Mouse (Mus musculus) cerebellum, adult 8-10 months (tissue): ENCODE results near the gene Ank3.

Source experiments
- DNase-seq: peaks from one replicate; pipeline ENCODE4 v3.0.0; 2022

Ank3 gene

GRCm38 (mm10) chr10:69630802-69631388 lies 232.3 kb downstream of the Ank3 start:
- DNase-seq, result no peak

- no peak for DNase-seq
Observed at GRCm38 (mm10) chr10:69632885-69633284, 234.3 kb downstream of the Ank3 start.

DNA sequence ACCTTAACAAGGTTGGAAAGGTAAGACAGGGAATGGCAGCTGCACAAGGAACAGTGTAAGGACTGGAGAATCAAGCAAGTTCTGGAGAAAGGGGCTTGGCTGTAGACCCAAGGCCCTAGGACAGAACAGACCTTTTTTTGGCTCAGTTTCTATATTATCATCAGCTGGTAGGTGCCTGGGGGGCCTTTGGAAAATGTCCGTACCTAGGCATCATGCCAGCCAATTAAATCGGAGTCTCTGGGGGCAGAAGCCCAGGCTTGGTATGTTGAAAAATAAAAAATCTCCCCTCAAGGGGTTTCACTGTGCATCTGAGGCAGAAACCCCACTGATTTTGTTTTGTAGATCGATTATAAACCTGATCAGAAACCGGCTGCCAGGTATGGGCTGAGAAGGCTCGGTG lies 236.3 kb downstream of the Ank3 start:
- no peak for DNase-seq

GRCm38 (mm10) chr10:69635910-69636656 lies 237.5 kb downstream of the Ank3 start:
- no peak for DNase-seq

DNA sequence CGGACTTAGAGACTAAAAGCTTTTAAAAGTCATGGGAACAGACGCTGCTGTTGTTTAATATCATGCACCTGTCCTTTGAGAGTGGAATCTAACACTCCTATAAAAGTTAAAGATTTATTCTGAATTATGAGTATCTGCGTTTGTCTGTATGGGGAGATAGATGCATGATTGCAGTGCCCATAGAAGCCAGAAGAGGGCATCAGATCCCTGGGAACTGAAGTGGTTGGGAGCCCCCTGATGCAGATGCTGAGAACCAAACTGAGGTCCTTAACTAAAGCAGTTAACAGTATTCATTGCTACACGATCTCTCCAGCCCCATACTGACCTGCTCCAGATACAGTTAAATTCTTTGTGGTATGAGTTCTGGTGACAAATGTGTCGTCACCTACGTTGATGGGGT lies 240.6 kb downstream of the Ank3 start:
- no peak for DNase-seq

DNA sequence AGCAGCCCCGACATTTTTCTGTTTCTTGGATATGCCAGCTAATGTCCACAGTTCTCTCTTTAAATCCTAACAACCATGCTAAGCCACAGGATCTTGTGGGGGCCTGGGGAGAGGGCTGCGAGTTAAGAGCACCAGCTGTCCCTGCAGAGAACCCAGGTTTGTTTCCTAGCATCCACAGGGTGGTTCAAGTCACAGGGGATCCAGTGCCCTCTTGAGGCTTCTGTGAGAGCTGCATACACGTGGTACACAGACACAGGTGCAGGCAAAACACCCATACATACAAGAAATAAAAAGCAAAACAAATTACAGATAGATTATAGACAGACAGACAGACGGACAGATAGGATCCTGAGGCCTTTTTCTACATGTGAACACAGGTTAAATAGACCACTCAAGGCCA lies 242.0 kb downstream of the Ank3 start:
- no peak for DNase-seq

DNA sequence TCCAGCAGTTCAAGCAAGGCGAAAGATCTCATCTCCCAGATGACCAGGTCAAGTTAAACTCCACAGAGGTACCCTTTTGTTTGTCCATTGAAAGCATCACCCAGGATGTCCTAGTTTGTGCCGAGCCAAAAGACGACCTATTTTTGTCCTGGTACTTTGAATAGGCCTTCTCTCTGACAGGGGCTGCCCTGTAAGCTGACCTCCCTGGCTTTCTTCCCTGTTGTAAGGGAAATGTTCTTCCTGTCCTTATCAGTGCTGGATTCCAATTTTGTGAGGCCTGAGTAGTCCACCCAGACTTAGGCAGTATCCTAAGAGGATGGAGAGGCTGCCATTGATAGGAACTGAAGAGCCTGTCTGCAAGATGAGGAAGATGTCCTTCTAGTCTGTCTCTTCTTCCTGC lies 244.9 kb downstream of the Ank3 start:
- no peak for DNase-seq

DNA sequence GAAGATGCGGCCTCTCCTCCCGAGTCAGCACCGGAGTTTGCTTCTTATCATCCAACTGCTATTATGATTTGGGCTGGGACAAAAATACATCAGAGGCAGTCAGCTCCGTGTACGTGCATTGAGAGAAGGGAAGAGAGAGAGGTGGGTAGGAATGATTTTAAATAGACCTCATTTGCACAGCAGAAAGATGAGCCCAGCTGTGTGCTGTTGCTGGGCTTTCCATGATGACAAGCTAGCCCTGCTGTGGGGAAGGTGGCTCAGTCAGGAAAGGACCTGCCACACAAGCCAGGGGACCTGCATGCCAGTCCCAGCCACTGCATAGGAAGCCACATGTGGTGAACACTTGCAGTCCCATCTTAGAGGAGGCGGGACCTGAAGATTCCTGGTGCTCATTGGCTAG lies 245.4 kb downstream of the Ank3 start:
- DNase-seq, result no peak

- no peak for DNase-seq
Observed at GRCm38 (mm10) chr10:69645311-69645802, 246.8 kb downstream of the Ank3 start.

DNA sequence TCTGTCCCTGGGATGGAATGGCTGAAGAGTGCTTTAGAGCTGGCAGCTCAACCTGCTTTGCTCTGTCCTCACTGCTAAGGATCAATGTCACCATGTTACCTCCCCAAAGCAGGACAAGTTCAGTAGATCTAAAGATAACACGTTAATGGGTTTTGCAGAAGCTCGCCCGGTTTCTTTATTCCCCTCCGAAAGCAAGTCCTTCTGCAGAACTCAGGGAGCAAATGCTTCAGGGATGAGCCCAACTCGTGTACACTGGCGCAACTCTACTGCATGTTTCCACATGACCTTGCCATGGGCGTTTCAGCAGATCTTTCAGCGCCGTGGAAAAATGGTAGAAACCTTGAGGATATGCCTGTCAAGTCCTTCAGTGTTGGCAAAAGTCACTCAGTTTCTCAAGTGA lies 247.4 kb downstream of the Ank3 start:
- no peak for DNase-seq

- no peak for DNase-seq
Observed at GRCm38 (mm10) chr10:69650074-69650473, 251.5 kb downstream of the Ank3 start.

DNA sequence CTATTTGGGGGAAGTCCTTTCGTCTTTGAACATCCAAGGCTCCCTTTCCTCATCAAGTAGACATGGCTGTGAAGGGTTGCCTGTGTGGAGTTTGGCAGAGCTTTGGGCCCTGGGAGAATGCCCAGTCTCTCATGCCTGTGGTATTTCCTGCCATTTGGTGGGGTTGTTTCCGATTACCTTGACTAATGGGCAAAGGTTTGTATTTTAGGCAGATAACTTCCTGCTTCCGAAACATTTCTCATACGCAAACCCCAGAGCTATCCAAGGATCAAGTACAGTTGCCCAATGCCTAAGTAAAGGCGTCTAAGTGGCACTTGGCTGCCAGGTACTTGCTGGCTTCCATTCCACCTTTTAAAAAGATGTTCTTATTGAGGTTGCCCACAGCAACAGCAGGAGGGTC lies 254.1 kb downstream of the Ank3 start:
- peak; percentile 40 for DNase-seq

- no peak for DNase-seq
Observed at GRCm38 (mm10) chr10:69653121-69653677, 254.6 kb downstream of the Ank3 start.

DNA sequence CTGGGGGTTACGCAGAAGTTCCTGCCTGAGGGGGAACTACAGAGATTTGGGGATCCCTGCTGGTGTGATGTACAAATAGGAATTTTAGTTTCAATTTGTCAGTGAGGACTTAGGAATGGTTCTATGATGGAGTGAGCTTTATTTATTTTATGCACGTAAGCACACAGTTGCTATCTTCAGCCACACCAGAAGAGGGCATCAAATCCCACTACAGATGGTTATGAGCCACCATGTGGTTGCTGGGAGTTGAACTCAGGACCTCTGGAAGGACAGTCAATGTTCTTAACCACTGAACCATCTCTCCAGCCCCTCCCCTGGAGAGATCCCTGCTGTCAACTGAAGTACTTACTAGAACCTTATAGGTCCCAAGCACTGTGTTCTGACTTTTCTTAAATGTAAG lies 255.6 kb downstream of the Ank3 start:
- no peak for DNase-seq

DNA sequence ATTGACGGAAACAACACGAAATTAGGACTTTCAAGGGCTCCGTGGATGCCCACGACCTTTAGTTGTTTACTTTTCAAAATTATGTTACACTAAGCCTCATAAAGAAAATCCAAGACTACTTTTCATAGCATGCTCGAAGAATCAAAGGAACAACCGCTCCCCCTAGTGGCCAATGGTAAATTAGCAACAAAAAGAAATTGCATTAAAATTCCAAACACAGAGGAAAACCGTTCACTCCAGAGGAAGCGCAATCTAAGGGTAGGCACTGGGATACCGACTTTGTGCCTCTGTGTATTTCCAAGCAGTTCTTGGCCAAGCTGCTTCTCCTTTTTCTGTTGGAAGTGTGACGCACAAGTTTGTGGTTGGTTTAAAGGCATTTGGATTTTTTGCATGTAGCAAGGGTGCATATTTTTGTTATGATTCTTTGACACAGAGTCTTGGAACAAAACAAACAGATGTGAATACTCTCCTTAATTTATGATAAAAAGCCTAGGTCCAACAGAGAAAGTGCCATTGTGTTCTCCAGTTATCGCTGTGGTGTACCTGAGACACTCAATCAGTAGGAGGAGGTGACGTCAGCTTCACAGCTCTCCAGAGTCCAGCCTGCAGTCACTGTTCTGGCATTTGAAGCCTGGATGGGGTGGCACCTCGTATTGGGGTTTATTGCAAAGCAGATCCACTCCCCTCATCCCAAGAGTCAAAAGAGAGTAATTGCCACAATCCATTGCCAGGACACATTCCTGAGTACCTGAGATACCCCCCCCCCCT lies 256.5 kb downstream of the Ank3 start:
- peak; percentile 71 for DNase-seq

DNA sequence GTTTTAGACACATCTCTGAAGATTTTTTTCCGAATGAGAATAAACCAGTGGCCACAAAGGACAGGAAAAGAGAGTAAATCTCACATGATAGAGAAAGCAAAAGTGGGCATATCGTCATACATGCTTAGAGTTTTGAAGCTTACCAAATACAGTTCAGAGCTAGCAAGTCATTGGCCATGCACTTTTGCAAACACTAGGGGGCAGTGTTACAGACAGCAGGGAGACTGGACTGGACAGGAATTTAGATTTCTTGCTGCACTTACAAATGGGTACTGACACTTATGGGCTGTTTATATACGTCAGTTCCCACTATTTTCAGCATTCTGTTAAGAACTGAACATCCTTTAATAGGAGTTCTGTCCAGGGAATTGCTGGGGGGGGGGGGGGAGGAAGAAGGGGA lies 257.7 kb downstream of the Ank3 start:
- DNase-seq, result peak; percentile 61

- DNase-seq, result no peak
Observed at GRCm38 (mm10) chr10:69659818-69660217, 261.2 kb downstream of the Ank3 start.

- peak; percentile 90 for DNase-seq
Observed at GRCm38 (mm10) chr10:69662338-69662737, 263.8 kb downstream of the Ank3 start.

GRCm38 (mm10) chr10:69667482-69667881 lies 268.9 kb downstream of the Ank3 start:
- no peak for DNase-seq

DNA sequence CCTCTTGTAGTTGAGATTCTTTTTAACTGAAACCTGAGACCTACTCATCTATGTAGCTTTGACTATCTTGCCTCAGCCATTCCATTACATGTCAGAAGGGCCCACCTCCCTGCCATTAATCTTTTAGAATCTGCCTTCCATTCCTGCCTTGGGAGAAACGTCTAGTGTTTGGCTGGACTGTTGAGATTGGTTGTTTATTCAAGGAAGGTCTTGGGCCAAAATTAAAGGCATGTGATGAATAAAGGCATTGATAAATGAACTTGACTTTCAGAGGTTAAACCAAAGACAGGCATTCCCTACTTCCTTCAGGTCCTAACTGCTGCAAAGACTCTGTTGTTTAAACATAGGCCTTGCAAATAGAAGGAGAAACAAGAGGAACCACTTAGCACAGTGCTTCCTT lies 271.9 kb downstream of the Ank3 start:
- DNase-seq, result no peak

DNA sequence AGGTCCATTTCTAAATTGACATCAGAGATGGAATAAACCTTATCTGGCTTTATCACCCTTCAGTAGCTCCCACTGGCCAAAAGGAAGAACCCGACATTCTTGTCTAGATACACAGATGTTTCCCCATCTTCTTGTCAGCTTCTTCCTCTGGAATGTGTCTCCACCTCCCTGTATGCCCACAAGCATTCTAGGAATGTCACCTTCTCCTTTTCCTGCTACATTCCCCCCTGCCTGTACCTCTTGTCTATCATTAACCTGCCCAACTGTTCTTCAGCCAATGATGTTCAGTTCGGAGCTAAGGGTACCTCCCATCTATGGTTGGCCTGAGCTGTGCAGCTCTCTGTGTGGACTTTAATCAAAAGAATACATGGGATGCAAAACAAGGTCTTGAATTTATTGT lies 272.4 kb downstream of the Ank3 start:
- no peak for DNase-seq

GRCm38 (mm10) chr10:69671505-69671904 lies 272.9 kb downstream of the Ank3 start:
- no peak for DNase-seq

DNA sequence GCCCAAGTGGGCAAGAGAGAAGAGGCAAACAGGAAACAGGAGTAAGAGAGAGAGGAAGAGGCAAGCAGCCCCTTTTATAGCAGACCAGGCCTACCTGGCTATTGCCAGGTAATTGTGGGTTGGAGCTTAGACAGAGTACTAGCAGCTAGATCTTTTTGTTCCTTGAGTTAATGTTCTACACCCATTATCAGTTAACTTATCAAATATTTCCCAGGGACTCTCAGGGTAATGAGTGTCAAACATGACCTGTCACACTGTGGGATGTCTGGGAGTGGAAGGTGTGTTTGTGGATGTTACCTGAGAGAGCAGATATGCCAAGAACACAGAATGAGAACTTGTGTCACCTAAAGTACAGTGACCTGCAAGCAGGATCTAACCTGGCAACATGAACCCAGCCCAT lies 274.0 kb downstream of the Ank3 start:
- no peak for DNase-seq

- no peak for DNase-seq
Observed at GRCm38 (mm10) chr10:69678230-69678629, 279.7 kb downstream of the Ank3 start.
